Mouse (Mus musculus) small intestine, adult 2 months (tissue): ENCODE results near the gene Spryd3.

Experiments used
- CTCF ChIP-seq: fragments of 200-500 bp; IDR thresholded peaks from 2 replicates; pipeline ENCODE4 v1.5.1; 2012; ENCODE audit warnings: low read depth, mild to moderate bottlenecking, control low read depth, inconsistent platforms, low read length, moderate library complexity, mixed read lengths; ENCODE audit not compliant: insufficient replicate concordance, insufficient read length; ENCODE audit errors: extremely low read depth
- POLR2A ChIP-seq: fragments of 200-500 bp; IDR thresholded peaks from 2 replicates; pipeline ENCODE4 v1.6.1; 2012; ENCODE audit warnings: low read depth, mild to moderate bottlenecking, control low read depth, inconsistent platforms, low read length, moderate library complexity

GRCm38 (mm10) chr15:102099771-102100160, 36.3 kb downstream of the Spryd3 start:
- TF ChIP-seq CTCF (no peak), POLR2A (no peak)
